8 mouse cellular contexts compared by ENCODE assay signal in the genomic region with DNA sequence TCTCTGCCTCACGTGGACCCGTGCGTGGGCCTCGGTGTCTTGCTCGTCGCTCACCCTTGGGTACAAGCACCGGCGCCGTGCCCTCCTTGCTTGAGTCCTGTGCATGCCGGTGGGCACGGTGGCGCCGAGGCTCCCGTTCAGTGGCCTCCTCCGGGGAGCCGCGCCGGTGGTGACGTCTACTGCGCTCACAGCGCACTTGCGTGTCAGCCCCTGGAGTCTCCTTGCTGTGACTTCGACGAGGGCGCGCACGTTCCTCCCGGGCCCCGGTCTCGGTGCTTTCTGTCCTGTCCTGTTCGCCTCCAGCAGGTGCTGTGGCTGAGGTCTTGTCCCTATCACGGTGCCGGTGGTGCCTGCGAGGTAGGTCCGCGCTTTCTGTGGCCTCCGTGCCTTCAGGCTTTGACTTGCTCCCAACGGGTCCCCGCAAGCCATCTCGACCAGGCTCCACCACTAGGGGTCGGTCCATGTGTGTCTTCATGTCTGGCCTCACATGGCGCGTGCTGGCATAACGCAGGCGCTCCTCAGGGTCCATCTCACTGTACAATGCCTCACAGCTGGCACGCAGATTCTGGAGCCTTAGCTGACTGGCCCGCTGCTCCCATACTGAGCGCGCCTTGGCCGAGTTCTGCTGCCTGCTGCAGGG.
DNase-seq lines count a peak whose midpoint lies in the region; ATAC-seq lines count a peak whose summit lies in the region.

No protein-coding gene starts in this region.

- no peak overlapping the region for H3K27ac ChIP-seq in embryonic facial prominence, embryonic 14.5 days (replicated peaks; ENCODE audit: low read depth, low read length)
- H3K27ac ChIP-seq in hindbrain, embryonic 10.5 days: peak overlapping the region; percentile 0; the same call in 1 of the 2 replicates

- H3K27me3 ChIP-seq in embryonic facial prominence, embryonic 14.5 days (replicated peaks; ENCODE audit: control insufficient read depth, insufficient read depth, low read length): no peaks in the 10 kb centered on the region; the same call in 1 of the 2 replicates
- peaks cover 29% of the 10 kb centered on the region for H3K27me3 ChIP-seq in hindbrain, embryonic 10.5 days (ENCODE audit: insufficient read depth, poor library complexity, severe bottlenecking)
- H3K27me3 ChIP-seq in megakaryocyte, embryonic 14.5 days (replicated peaks): peaks cover 61% of the 10 kb centered on the region

- ATAC-seq in embryonic facial prominence, embryonic 14.5 days (ENCODE audit: low read depth): peak; percentile 73
- no peak for ATAC-seq in monocyte, adult 5-6 weeks (replicated peaks; ENCODE audit: insufficient number of reproducible peaks, low FRiP score, low TSS enrichment, poor library complexity, severe bottlenecking)

- H3K36me3 ChIP-seq in embryonic facial prominence, embryonic 14.5 days (ENCODE audit: control insufficient read depth, insufficient read depth, low read length): no peaks in the 10 kb centered on the region
- H3K36me3 ChIP-seq in hindbrain, embryonic 10.5 days: no peaks in the 10 kb centered on the region; the same call in 1 of the 2 replicates
- no peaks in the 10 kb centered on the region for H3K36me3 ChIP-seq in megakaryocyte, embryonic 14.5 days (replicated peaks; ENCODE audit: low read length)

- no peaks in the 10 kb centered on the region for H3K9me3 ChIP-seq in embryonic facial prominence, embryonic 14.5 days (ENCODE audit: control insufficient read depth, low read length)
- H3K9me3 ChIP-seq in hindbrain, embryonic 10.5 days: no peaks in the 10 kb centered on the region
- H3K9me3 ChIP-seq in megakaryocyte, embryonic 14.5 days: peaks cover 6% of the 10 kb centered on the region

- H3K4me1 ChIP-seq in embryonic facial prominence, embryonic 14.5 days (ENCODE audit: control insufficient read depth, insufficient read depth, low read length): 0 out of 2 replicates have a peak, but pooled peaks cover 4% of the 10 kb centered on the region
- H3K4me1 ChIP-seq in hindbrain, embryonic 10.5 days (replicated peaks): peaks cover 12% of the 10 kb centered on the region
- H3K4me1 ChIP-seq in megakaryocyte, embryonic 14.5 days: peaks cover 25% of the 10 kb centered on the region

- intact Hi-C loops in left cerebral cortex, postnatal 25 days (cut with DNase I): loop anchor here (5.0 kb wide), 1 partner anchor 78 kb away; no protein-coding TSS in a partner anchor

- H3K4me2 ChIP-seq in embryonic facial prominence, embryonic 14.5 days (ENCODE audit: low read depth, low read length): peak overlapping the region; percentile 55

- DNase-seq in 3134 (ENCODE audit: extremely low read depth, insufficient read length, low spot score): peak; percentile 9
- peak; percentile 66 for DNase-seq in R1 (ENCODE audit: low read depth, low spot score)
- peak; percentile 67 for DNase-seq in embryonic facial prominence, embryonic 14.5 days (ENCODE audit: low spot score)
- DNase-seq in hindbrain, embryonic 10.5 days (ENCODE audit: low spot score): peak; percentile 71
- peak; percentile 48 to 54 for DNase-seq in left cerebral cortex, postnatal 25 days (ENCODE audit: low spot score in 2 of 2)
- peak; percentile 70 to 71 for DNase-seq in right cerebral cortex, postnatal 10 days (ENCODE audit: low spot score in 2 of 2)

- 33% methylated on average over 40 of the region's 50 CpGs for WGBS in embryonic facial prominence, embryonic 14.5 days
- WGBS in hindbrain, embryonic 10.5 days: 29% methylated on average over 50 of the region's 50 CpGs

- H3K4me3 ChIP-seq in embryonic facial prominence, embryonic 14.5 days (ENCODE audit: low read depth, low read length): peak overlapping the region; percentile 26
- H3K4me3 ChIP-seq in hindbrain, embryonic 10.5 days: peak overlapping the region; percentile 43
- H3K4me3 ChIP-seq in megakaryocyte, embryonic 14.5 days (replicated peaks): peak overlapping the region; percentile 62

- H3K9ac ChIP-seq in embryonic facial prominence, embryonic 14.5 days (ENCODE audit: low read depth, low read length): peak overlapping the region; percentile 34; the same call in 1 of the 2 replicates

Comparison
In these comparisons a context has a peak if more than half of its experiments do, and no peak if none do; other contexts are left out.
1. DNase-seq: peak in every context shown above with its lines; median percentile 71 in hindbrain, embryonic 10.5 days; 70 in right cerebral cortex, postnatal 10 days; 67 in embryonic facial prominence, embryonic 14.5 days; 66 in R1; 51 in left cerebral cortex, postnatal 25 days; 9 in 3134.